Mouse (Mus musculus) regulatory T cell (primary cell): ENCODE data around the gene Shank2.

Experiments
- in situ Hi-C: fragments of 300-600 bp; cut with MboI, MseI; formaldehyde crosslinking; loops from one replicate; pipeline ENCODE4 v1.15.1; 2025; ENCODE audit warnings: high pct_unique_total_duplicates

Shank2 gene

DNA sequence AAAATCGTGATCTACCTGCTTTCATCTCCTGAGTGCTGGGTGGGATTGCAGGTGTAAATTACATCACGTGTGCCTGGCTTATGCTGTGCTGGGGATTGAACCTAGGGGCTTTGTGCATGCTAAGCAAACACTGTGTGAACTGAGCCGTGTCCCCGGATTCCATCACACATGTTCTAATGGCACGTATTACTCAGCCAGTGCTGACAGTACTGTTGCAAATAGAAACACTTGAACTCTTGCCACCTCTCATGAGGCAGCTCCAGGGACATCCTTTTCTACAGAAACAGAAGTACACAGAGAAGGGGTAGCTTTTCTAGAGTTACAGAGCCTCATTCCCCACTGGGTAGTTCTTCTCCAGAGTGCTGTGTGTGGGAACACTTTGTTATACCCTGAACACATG is 168.5 kb downstream of the Shank2 start:
- in situ Hi-C loops, result no loop called here

DNA sequence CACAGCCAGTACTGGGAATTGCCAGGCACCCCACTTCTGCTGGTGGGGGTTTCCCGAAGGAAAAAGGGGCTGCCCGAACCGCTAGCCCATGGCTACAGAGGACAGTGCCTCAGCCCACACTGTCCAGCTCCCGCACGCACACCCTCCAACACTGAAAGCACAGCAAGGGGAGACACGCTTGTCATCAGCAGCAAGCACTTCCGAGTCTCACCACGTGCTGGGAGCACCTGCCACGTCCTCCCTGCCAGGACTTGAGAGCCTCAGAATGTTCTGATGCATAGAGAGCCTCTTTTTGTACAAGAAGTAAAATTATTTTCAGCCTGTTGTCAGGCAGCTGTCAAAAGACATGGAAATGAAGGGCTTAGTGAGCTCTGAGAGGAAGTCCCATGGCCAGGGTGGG is 169.0 kb downstream of the Shank2 start:
- in situ Hi-C loops, result no loop called here

DNA sequence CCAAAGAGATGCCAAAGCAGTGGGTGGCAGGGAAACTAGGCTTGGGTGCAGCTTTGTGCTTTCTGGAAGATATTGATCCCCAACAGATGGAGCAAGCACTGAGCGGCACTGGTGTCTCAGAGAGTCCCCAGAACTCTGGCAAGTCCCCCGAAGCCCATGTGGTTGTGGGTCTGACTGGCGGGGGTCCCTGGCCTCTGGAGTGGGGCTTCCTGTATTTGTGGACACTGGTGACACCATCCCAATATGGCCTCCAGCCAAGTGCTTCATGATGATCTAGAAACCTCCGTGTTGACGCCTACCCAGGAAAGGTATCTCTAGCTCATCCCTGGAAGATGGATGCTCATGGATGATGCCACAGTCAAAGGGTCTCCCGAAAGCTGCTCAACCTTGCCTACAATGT is 172.1 kb downstream of the Shank2 start:
- in situ Hi-C loops, result no loop called here

DNA sequence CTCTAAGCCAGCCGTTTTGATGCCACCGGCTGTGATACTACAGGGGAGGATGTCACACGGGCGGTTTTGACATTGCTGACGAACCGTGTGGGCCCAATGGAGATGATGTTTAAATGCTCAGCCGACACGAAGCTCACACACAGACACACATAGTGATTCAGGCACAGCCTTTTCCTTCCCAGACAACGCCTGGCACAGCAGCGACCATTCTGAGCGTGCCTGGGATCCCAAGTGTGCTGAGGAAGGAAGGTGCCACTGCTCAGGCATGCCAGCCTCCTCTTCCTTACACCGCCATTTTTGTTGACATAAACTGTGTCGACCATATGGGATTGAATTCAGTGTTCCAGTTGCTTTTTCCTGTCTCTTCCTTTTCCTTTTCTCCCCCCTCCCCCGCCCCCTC is 172.6 kb downstream of the Shank2 start:
- in situ Hi-C loops, result no loop called here

DNA sequence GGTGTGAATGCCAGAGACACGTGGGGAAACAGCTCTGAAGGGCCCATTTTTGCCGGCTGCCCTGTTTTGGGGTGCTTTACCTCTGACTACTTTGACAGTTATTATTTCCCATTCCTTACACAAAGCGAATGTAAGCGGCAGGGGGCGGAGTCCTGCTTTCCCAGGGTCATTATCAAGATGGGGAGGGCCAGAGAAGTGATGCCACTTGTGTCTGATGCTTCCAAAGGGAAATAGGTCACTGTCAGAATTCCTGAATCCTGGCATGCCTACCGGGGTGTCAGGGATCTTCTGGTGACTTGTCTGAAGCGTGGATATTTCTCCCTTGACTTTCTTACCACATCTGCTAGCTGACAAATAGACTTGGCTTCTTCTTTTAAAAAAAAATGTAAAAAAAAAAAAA is 173.3 kb downstream of the Shank2 start:
- in situ Hi-C loops, result no loop called here

DNA sequence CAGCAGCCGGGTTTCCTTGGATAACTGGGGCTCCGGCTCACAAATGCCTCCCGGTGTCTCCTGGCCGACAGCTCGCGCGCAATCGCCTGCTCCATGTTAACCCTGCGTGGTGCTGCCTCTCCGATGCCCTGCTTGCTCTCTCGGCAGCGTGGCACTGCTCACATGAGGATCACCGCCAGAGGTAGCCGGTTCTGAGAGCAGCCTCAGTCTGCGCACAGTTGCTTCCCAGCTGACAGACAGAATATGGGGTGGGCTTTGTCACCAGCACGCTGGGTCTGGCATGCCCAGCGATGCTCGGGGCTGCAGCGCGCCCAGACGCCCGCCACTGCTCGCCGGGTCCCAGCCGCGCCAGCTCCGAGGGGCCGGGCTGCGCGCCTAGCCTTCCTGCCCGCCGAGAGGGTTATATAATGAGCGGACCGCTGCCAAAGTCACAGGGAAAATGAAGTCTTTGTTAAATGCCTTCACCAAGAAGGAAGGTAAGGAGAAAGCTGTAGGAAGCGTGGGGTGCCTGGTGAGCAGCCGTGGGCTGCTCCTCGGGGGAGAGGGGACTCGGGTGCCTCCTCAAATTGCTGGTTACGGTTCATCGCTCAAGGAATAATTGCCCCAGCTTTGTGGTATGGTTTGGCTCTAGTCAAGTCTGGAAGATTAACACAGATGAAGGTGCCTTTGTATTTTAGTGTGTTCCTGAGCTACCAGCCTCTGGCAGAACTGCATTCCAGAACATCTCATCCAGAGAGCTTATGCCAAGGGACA is 173.9 kb downstream of the Shank2 start:
- in situ Hi-C loops, result no loop called here

DNA sequence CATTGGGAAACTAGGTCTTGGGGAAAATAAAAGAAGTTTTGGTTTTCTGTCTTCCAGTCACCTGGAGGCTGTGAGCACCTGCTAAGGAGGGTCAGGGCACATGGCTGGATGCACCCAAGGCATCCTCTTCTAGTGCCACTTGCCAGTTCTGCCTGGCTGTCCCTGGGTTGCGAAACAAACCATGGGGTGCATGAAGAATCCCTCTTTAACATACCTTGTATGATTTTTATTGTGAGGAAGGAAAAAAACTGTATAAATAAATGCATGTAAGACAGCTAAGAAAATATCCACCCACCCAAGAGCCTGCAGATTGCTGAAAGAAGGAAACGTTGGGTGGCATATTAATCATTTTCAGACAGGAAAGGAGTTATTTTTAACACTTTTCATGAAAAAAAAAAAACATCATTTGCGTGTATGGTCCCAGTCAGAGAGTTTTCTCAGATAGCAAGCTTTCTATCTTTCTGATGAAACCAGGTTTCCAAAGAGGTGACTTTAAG is 174.6 kb downstream of the Shank2 start:
- in situ Hi-C loops, result no loop called here

DNA sequence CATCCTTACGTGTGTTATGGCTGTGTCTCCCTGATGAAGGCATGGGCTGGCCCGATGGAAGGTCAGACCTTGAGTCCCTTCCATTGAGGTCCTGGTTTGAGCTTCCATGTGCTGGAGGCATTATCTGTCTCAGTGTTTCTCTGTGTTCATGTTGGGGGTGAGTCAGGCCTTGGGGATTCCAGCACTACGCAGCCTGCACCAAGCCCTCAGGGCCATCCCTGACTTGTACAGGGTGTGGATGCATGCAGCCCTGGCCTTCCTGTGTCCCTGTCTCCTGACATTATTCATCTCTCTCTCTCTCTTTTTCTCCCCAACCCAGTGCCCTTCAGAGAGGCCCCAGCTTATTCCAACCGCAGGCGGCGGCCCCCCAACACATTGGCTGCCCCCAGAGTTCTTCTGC is 177.7 kb downstream of the Shank2 start:
- in situ Hi-C loops, result no loop called here

DNA sequence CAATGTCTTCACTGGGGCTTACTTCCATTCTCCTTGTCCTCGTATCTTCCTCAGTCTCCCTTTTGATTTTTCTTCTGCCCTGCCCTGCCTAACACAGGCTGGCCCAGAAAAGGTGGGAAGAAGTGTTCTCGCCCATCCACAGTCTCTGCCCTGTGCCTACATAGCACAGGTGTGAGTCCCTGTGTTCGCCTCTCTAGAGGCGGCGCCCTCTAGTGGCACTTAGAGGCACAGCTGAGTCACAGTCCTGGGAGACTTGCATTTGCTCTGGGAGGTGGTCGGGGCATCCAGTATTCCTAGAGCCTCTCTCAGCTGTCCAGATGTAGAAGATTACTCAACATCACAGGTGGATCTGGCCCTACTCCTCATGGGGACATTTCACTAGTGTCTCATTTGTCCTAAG is 179.2 kb downstream of the Shank2 start:
- in situ Hi-C loops, result no loop called here

DNA sequence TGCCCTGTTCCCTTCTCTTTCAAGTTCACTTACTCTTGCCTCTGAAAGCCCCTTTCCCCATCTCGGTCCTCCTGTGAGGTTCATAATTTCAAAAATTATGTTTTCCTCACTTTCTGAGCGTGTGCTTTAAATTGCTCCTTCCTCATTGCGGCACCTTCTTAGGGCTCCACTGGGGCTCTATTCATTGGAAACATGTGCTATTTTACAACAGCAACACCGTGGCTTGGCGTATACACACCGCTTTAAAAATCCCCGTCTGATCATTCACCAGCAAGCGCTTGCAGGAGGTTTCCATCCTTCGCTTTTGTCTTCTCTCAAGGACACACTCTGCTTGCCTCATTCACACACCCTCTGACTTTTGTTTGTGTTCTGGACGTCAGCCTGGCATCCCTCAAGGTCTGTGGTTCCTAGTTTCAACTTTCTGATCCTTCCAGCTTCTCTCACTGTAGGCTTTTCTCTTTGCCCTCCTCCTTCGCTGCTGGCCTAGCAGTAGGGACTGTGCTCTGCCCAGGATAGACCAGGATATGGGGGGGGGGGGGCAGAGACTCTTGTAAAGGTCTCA is 186.2 kb downstream of the Shank2 start:
- in situ Hi-C loops, result no loop called here

DNA sequence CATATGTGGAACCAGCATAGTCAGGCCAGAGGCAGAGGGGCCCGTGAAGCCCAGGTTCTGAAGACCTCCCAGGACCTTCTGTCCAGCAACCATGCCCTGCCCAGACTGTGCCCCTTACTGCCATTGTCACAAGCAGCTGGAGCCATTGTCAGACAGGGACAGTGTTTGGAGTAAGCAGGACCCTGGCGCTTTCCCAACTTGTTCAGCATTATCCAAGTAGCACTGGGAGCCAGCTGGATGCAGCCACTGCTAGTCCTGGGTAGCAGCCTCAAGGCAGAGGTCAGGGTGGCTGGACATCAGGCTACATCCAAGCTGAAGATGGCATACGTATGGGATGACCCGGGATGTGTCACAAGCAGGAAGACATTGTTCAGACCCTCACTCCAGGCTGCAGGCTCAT is 187.7 kb downstream of the Shank2 start:
- in situ Hi-C loops, result no loop called here

DNA sequence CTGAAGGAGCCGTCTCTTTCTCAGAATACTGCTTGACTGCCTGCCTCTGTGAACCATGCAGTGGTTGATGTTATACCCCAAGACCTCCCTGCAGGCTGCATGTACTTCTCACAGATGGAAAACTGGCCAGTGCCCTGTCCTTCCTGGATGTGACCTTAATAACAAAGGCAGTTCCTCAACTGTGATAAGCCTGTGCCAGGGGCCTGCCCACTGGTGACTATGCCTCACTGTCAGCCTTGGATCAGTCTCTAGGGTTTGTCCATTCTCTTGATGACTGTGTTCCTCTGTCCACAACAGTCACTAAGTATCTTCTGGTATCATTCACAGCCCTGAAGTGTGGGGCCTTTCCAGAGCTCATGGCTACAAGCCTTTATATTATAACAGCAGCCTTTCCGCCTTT is 196.8 kb downstream of the Shank2 start:
- in situ Hi-C loops, result no loop called here

DNA sequence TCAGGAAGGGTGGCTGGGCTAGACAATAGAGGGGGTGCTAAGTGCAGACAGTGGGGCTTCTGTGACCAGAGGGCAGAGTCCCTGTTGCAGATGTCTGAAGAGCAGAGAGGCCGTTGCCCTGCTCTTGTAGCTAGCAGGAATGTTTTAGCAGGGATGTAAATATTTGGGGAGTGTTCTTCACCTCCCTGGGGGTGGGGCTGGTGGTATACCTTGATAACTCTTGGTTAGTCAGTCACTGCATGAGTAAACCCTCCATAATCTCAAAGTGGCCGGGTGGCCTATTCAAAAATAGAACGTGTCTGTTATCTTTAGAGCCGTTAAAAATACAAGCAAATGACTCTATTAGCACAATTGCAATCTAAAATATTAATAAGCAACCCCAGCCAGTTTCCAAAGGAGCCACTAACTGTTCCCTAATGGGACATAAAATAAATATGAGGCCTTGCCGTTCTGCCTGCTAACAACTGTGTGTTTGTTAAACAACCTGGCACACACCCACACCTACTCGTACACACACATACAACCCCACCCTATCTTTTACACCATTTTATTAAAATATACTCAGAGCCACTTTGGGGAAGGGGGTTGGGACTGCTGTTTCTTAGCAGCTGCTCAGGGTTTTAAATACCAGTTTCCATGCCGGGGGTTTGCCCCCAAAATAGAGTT is 200.4 kb downstream of the Shank2 start:
- in situ Hi-C loops, result no loop called here

DNA sequence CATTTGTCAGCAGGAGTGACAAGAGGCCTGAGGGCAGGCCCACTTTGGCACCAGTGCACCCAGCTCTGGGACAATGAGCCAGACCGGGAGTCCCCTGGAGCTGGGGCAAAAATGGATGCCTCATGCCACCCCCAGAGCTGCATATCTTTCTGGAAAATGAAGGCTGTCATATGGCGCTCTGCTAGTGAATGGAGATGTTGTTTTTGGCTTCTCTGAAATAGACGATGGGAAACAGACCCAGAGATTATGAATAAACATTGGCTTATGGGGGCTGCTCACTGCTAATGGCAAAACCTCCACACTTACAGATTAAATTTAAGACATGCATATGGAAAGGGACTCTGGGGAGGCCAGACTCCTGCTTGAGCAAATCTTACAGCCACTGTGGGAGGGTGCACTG is 202.6 kb downstream of the Shank2 start:
- in situ Hi-C loops, result no loop called here

DNA sequence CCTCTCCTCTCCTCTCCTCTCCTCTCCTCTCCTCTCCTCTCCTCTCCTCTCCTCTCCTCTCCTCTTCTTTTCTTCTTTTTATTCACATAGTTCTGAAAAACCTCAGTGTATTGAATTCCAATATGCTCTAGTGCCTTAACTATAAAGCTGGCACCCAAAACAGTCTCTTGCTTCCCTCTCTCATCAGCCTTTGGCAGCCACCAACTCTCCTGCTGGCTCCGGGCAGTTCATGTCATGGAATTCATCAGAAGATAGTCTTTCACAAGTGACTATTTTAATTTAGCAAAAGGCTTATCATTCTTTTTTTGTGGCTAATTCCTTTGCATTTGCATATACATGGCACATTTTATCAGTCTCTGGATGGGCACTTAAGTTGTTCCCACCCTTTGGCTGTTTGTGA is 203.4 kb downstream of the Shank2 start:
- in situ Hi-C loops, result no loop called here

DNA sequence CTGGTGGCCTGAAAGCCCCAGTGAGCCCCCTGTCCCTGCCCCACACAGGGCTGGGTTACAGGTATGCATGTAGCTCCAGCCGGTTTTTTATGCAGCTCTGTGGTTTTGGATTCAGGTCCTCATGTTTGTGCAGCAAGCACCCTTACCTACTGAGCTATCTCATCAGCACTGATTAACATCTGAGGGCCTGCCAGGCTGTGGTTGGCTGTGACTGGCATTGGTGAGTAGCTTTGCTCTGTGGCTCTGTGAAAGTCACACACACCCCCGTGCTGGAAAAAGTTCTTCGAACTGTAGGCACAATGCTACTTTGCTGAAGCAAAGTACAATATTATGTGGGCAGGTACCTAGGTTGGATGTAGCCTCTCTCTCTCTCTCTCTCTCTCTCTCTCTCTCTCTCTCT is 204.1 kb downstream of the Shank2 start:
- in situ Hi-C loops, result no loop called here

DNA sequence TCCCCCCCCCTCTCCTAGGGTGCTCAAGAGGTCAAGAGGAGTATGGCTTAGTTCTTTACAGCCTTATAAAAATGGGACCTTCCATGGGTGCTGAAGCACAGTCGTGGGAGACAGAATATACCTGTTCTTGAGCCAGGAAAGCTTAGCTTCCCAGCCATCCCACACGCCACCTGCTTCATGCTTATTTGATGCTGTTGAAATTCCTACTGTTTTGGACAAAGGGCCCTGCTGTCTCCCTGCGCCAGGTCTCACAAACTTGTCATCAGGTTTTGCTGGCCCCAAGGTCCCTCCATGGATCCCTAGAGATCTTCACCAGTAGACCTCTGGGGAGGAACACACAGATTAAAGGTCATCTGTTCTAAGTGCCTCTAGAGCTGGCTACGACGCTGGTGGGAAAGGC is 204.5 kb downstream of the Shank2 start:
- in situ Hi-C loops, result no loop called here

DNA sequence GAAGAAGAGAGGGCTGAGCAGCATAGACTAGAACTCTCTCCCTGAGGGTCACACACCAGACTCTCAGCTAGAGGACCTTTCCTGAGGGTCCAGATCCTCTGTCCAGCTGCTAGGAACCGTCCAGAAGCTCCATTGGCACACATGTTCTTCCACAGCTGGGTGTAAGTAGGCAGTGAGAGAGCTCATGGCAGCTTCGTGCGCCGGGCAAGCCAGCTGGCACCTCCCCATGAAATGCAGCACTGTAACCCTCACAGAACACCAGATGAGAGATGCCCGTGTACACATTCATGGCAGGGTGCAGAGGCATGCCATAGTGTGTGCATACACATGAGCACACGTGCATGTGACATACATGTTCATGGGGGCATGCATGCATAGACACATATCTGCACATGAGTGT is 205.4 kb downstream of the Shank2 start:
- in situ Hi-C loops, result no loop called here

DNA sequence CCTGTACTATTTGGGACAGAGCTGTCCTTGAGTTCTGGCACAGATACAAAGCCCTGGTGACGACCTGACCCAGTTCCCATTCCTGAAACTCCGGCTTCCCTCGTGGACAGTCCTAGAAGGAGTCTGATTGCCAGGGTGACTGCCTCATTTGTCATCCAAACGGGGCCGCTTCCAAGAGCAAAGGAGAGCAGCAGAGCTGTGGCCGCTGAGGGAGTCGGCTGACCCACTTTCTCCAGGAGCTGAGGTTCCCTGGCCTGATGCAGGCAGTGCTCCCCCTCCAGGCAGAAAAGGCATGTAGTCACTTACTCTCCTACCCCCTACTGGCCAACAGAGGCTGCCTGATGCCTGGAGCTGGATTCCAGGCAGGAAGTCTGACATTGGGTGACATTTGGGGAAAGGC is 206.1 kb downstream of the Shank2 start:
- in situ Hi-C loops, result no loop called here

DNA sequence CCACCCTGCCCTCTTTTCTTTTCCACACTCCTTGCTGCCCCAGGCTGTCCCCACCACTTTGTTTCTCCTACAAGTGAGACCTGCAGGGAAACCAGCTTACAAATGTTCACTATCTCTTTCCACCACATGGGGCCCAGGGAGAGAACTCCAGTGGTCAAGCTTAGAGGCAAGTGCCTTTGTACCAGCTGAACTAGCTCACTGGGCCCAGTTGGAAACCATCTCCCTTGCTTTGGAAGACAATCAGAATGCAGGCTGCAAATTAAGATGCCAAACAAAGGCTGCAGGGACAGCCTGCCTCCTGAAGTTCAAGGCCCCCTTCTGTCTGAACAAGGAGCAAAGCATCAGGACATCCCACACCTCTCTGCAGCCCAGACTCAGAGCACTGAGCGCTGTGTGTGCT is 206.9 kb downstream of the Shank2 start:
- in situ Hi-C loops, result no loop called here

DNA sequence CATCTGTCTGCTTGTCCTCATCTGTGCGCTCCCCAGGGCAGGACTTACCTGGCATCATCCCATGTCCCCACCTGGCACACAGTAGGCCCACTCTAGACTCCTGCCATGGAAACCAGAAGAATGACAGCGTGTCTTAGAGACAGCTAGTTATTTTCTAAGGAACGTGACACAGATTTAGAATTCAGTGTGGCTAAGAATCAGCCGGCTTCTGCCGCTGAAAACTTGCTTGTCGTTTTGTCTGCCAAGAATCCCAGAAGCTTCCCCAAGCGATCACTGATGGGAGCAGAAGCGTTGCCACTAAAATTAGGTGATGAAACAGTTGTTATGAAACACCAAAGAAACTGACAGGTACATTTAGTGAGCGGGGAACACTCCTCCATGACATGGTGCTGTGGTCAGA is 208.8 kb downstream of the Shank2 start:
- in situ Hi-C loops, result no loop called here

DNA sequence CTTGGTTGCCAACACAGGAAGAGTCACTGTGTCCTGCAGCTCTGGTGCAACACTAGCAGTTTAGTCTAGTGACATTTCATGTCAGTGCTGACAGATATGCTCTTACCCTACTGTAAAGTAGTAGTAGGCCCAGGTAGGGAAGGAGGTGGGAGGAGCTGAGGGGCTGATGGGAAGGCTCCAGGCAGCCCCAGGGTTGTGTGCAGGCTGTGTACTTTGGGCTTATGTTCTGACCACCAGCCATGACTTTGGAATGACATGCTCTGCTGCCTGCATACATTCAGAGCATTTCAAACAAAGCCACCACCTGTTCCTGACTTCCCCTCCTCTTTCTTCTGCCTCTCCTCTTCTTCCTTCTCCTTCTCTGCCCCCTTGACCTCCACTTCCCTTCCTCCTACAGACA is 211.0 kb downstream of the Shank2 start:
- in situ Hi-C loops, result no loop called here

DNA sequence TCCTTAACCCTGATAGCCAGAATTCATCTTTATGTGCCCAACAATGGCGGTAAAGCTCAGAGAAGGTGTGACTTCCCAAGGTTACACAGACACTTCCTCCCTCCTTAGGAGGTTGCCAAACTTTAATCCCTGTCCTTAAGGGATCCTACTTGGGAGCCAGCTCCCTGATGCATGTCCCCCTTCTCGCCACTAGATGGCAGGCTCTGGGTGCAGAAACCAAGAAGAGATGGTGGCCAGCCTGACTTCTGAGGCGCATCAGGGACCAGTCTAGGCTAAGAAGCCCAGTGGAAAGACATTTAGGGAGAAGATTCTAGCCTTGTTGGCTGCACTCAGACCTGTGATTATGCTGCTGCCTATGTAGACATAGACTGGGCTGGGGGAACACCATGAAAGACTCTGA is 215.5 kb downstream of the Shank2 start:
- in situ Hi-C loops, result no loop called here
